Mouse (Mus musculus): ENCODE results near the gene Fam129c.

DNA sequence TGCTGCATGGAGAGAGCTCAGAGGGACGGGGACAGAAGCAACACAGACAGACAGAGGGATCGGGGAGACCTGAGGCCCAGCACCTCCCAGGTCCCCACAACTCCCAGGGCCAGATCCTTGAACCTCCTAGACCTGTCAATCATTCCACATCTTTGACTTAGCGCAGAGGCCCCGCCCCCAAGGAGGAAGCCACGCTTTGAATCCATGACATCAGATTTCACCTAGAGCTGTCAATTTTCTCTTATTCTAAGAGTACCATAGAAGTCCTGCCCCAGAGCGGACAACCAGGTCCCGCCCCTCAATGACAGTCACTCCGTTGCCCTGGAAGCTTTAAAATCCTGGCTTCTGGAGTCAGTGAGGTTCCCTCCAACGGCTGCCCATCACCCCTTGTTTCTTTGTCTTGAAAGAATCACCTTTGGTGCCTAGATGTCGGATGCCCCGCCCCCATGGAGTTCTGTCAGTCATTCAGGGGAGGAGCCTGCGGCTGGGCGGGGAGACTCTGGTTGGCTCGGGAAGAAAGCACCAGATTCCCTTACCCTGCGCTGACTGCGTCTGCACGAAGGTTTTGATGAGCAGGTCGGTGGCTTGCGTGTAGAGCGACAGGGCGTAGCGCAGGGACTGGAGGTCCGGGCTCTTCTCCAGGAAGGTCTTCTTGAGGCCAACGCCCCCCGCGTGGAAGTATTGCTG lies 36.7 kb downstream of the Fam129c start:
- no peak for TF ChIP-seq CTCF (IDR thresholded peaks at IDR 0.05; ENCODE audit: control insufficient read depth, insufficient read depth, insufficient replicate concordance, low read depth, low read length)
- TF ChIP-seq POLR2A (IDR thresholded peaks at IDR 0.05; ENCODE audit: control insufficient read depth, low read depth, low read length): no peak
